Mouse (Mus musculus): ENCODE results near the gene Dct. TPM values are rescaled to one million over a fixed set of nuclear protein-coding genes. Genes with fewer than 3 reads are reported as not detected.

Gene Dct
- total RNA-seq, 2 experiments from 2014 or later, result 0.20 TPM; not detected in 1

GRCm38 (mm10) chr14:118042963-118043362 lies 9.1 kb downstream of the Dct start:
- peak; percentile 36 to 49 for DNase-seq

- no peak for DNase-seq
Measured at GRCm38 (mm10) chr14:118042066-118042762, 9.8 kb downstream of the Dct start.

- DNase-seq, result no peak
Measured at GRCm38 (mm10) chr14:118040550-118041250, 11.3 kb downstream of the Dct start.

GRCm38 (mm10) chr14:118039074-118039473 lies 13.0 kb downstream of the Dct start:
- peak; percentile 14 to 41 for DNase-seq

GRCm38 (mm10) chr14:118027564-118027963 lies 24.5 kb downstream of the Dct start:
- DNase-seq, result no peak

- no peak for DNase-seq
Measured at GRCm38 (mm10) chr14:118021867-118022543, 30.0 kb downstream of the Dct start.

- no peak for DNase-seq
Measured at GRCm38 (mm10) chr14:118019314-118019713, 32.7 kb downstream of the Dct start.

GRCm38 (mm10) chr14:118013237-118013636 lies 38.8 kb downstream of the Dct start:
- no peak for DNase-seq

GRCm38 (mm10) chr14:118009541-118009940 lies 42.5 kb downstream of the Dct start:
- DNase-seq, result no peak

GRCm38 (mm10) chr14:118005697-118006096 lies 46.3 kb downstream of the Dct start:
- DNase-seq, result peak; percentile 32 to 36

GRCm38 (mm10) chr14:118004434-118004833 lies 47.6 kb downstream of the Dct start:
- no peak for DNase-seq

- DNase-seq, result no peak
Measured at GRCm38 (mm10) chr14:117993845-117994244, 58.2 kb downstream of the Dct start.

- DNase-seq, result peak; percentile 5 to 14
Measured at GRCm38 (mm10) chr14:117992600-117993256, 59.3 kb downstream of the Dct start.

GRCm38 (mm10) chr14:117990203-117990602 lies 61.8 kb downstream of the Dct start:
- DNase-seq, result no peak

- no peak for DNase-seq
Measured at GRCm38 (mm10) chr14:117988444-117988843, 63.6 kb downstream of the Dct start.

- no peak for DNase-seq
Measured at GRCm38 (mm10) chr14:117981532-117981931, 70.5 kb downstream of the Dct start.

GRCm38 (mm10) chr14:117972576-117972975 lies 79.5 kb downstream of the Dct start:
- DNase-seq, result no peak

Other genes with a start within 250 kb of the Dct start
- 10 to 100 TPM; 17.6 to 24.9 TPM for gene Tgds, start 80.5 kb upstream of the Dct start, total RNA-seq (2021)
- gene Gpr180, start 84.9 kb upstream of the Dct start, total RNA-seq (2021), result 10 to 100 TPM; 28.2 to 31.9 TPM
- gene Sox21, start 184.8 kb upstream of the Dct start, total RNA-seq (2021), result under 1 TPM in 1 of 2 experiments, not detected in 1; 0.10 TPM
- not detected for gene Gm9376, start 214.7 kb upstream of the Dct start, total RNA-seq (2021)